Mouse (Mus musculus): ENCODE results near the gene Orc6. TPM values are rescaled to one million over a fixed set of nuclear protein-coding genes. Genes with fewer than 3 reads are reported as not detected.

Gene Orc6
- polyA plus RNA-seq, 1 experiment = 13.2 TPM

GRCm38 (mm10) chr8:85318534-85318933, 19.1 kb downstream of the Orc6 start:
- Histone ChIP-seq H3ac (ENCODE audit: control insufficient read depth, insufficient read length) (no peak overlapping the region), H3K36me3 (ENCODE audit: control insufficient read depth, insufficient read depth) (no peaks in the 10 kb centered on the region), H3K79me2 (ENCODE audit: control insufficient read depth, insufficient read depth) (no peaks in the 10 kb centered on the region), H3K27me3 (ENCODE audit: control insufficient read depth, insufficient read depth, insufficient read length) (no peaks in the 10 kb centered on the region), H3K4me2 (ENCODE audit: low read depth) (no peak overlapping the region), H3K4me3 (no peak overlapping the region)
- TF ChIP-seq E2F4 (IDR thresholded peaks at IDR 0.05; ENCODE audit: insufficient read depth) (no peak), CEBPB (IDR thresholded peaks at IDR 0.05; ENCODE audit: insufficient read depth, poor library complexity, severe bottlenecking) (no peak), TCF12 (IDR thresholded peaks at IDR 0.05; ENCODE audit: insufficient read depth, poor library complexity, severe bottlenecking) (no peak), SRF (IDR thresholded peaks at IDR 0.05; ENCODE audit: control insufficient read depth, insufficient read length, low read depth) (no peak), POLR2AphosphoS2 (IDR thresholded peaks at IDR 0.05; ENCODE audit: insufficient read length, low read depth) (no peak), TCF3 (IDR thresholded peaks at IDR 0.05; ENCODE audit: insufficient read length, low read depth) (no peak), POLR2A (IDR thresholded peaks at IDR 0.05; ENCODE audit: insufficient read length, low read depth) (no peak), MAX (IDR thresholded peaks at IDR 0.05; ENCODE audit: low read depth) (no peak), USF1 (IDR thresholded peaks at IDR 0.05; ENCODE audit: low read depth) (no peak), MYOD1 (IDR thresholded peaks at IDR 0.05; ENCODE audit: control insufficient read depth in 1 of 3, insufficient read length in 2 of 3, low read depth in 2 of 3) (no peak), MYOG (IDR thresholded peaks at IDR 0.05; ENCODE audit: control insufficient read depth in 1 of 3, insufficient read depth in 1 of 3, insufficient read length in 2 of 3, low read depth in 2 of 3) (no peak), REST (IDR thresholded peaks at IDR 0.05; ENCODE audit: insufficient read depth, insufficient read length) (no peak)

- Histone ChIP-seq H3K36me3 (ENCODE audit: control insufficient read depth, insufficient read depth) (no peaks in the 10 kb centered on the region), H3K27me3 (ENCODE audit: control insufficient read depth, insufficient read depth, insufficient read length) (no peaks in the 10 kb centered on the region), H3ac (ENCODE audit: control insufficient read depth, insufficient read length) (no peak overlapping the region), H3K4me2 (ENCODE audit: low read depth) (no peak overlapping the region), H3K79me2 (ENCODE audit: control insufficient read depth, insufficient read depth) (no peaks in the 10 kb centered on the region), H3K4me3 (no peak overlapping the region)
- TF ChIP-seq TCF12 (IDR thresholded peaks at IDR 0.05; ENCODE audit: insufficient read depth, poor library complexity, severe bottlenecking) (no peak), POLR2AphosphoS2 (IDR thresholded peaks at IDR 0.05; ENCODE audit: insufficient read length, low read depth) (no peak), USF1 (IDR thresholded peaks at IDR 0.05; ENCODE audit: low read depth) (no peak), SRF (IDR thresholded peaks at IDR 0.05; ENCODE audit: control insufficient read depth, insufficient read length, low read depth) (no peak), E2F4 (IDR thresholded peaks at IDR 0.05; ENCODE audit: insufficient read depth) (no peak), POLR2A (IDR thresholded peaks at IDR 0.05; ENCODE audit: insufficient read length, low read depth) (no peak), REST (IDR thresholded peaks at IDR 0.05; ENCODE audit: insufficient read depth, insufficient read length) (no peak), TCF3 (IDR thresholded peaks at IDR 0.05; ENCODE audit: insufficient read length, low read depth) (no peak), CEBPB (IDR thresholded peaks at IDR 0.05; ENCODE audit: insufficient read depth, poor library complexity, severe bottlenecking) (no peak)
These were observed 22.5 kb downstream of the Orc6 start for GRCm38 (mm10) chr8:85321981-85322380.

GRCm38 (mm10) chr8:85323084-85323483, 23.7 kb downstream of the Orc6 start:
- TF ChIP-seq MYOG (IDR thresholded peaks at IDR 0.05; ENCODE audit: control insufficient read depth in 1 of 3, insufficient read depth in 1 of 3, insufficient read length in 2 of 3, low read depth in 2 of 3) (no peak), MYOD1 (IDR thresholded peaks at IDR 0.05; ENCODE audit: control insufficient read depth in 1 of 3, insufficient read length in 2 of 3, low read depth in 2 of 3) (no peak), SRF (IDR thresholded peaks at IDR 0.05; ENCODE audit: control insufficient read depth, insufficient read length, low read depth) (no peak), USF1 (IDR thresholded peaks at IDR 0.05; ENCODE audit: low read depth) (no peak), E2F4 (IDR thresholded peaks at IDR 0.05; ENCODE audit: insufficient read depth) (no peak), POLR2AphosphoS2 (IDR thresholded peaks at IDR 0.05; ENCODE audit: insufficient read length, low read depth) (no peak), REST (IDR thresholded peaks at IDR 0.05; ENCODE audit: insufficient read depth, insufficient read length) (no peak), MAX (IDR thresholded peaks at IDR 0.05; ENCODE audit: low read depth) (no peak), TCF3 (IDR thresholded peaks at IDR 0.05; ENCODE audit: insufficient read length, low read depth) (no peak), CEBPB (IDR thresholded peaks at IDR 0.05; ENCODE audit: insufficient read depth, poor library complexity, severe bottlenecking) (no peak), POLR2A (IDR thresholded peaks at IDR 0.05; ENCODE audit: insufficient read length, low read depth) (no peak), TCF12 (IDR thresholded peaks at IDR 0.05; ENCODE audit: insufficient read depth, poor library complexity, severe bottlenecking) (no peak)
- Histone ChIP-seq H3ac (ENCODE audit: control insufficient read depth, insufficient read length) (no peak overlapping the region), H3K4me2 (ENCODE audit: low read depth) (no peak overlapping the region), H3K27me3 (ENCODE audit: control insufficient read depth, insufficient read depth, insufficient read length) (no peaks in the 10 kb centered on the region), H3K79me2 (ENCODE audit: control insufficient read depth, insufficient read depth) (no peaks in the 10 kb centered on the region), H3K36me3 (ENCODE audit: control insufficient read depth, insufficient read depth) (no peaks in the 10 kb centered on the region), H3K4me3 (no peak overlapping the region)

- no peak for TF ChIP-seq TCF3 (IDR thresholded peaks at IDR 0.05; ENCODE audit: insufficient read length, low read depth)
- TF ChIP-seq TCF12 (IDR thresholded peaks at IDR 0.05; ENCODE audit: insufficient read depth, poor library complexity, severe bottlenecking) = no peak
- TF ChIP-seq POLR2A (IDR thresholded peaks at IDR 0.05; ENCODE audit: insufficient read length, low read depth) = no peak
- no peak for TF ChIP-seq SRF (IDR thresholded peaks at IDR 0.05; ENCODE audit: control insufficient read depth, insufficient read length, low read depth)
- no peak for TF ChIP-seq CEBPB (IDR thresholded peaks at IDR 0.05; ENCODE audit: insufficient read depth, poor library complexity, severe bottlenecking)
- TF ChIP-seq REST (IDR thresholded peaks at IDR 0.05; ENCODE audit: insufficient read depth, insufficient read length) = no peak
- TF ChIP-seq MYOD1 (IDR thresholded peaks at IDR 0.05; ENCODE audit: control insufficient read depth in 1 of 3, insufficient read length in 2 of 3, low read depth in 2 of 3) = no peak
- TF ChIP-seq USF1 (IDR thresholded peaks at IDR 0.05; ENCODE audit: low read depth) = no peak
- no peak for TF ChIP-seq MAX (IDR thresholded peaks at IDR 0.05; ENCODE audit: low read depth)
- no peak for TF ChIP-seq MYOG (IDR thresholded peaks at IDR 0.05; ENCODE audit: control insufficient read depth in 1 of 3, insufficient read depth in 1 of 3, insufficient read length in 2 of 3, low read depth in 2 of 3)
- TF ChIP-seq E2F4 (IDR thresholded peaks at IDR 0.05; ENCODE audit: insufficient read depth) = no peak
- no peak for TF ChIP-seq POLR2AphosphoS2 (IDR thresholded peaks at IDR 0.05; ENCODE audit: insufficient read length, low read depth)
- no peaks in the 10 kb centered on the region for H3K27me3 ChIP-seq (ENCODE audit: control insufficient read depth, insufficient read depth, insufficient read length)
- H3K4me2 ChIP-seq (ENCODE audit: low read depth) = peak overlapping the region; percentile 51
- no peaks in the 10 kb centered on the region for H3K36me3 ChIP-seq (ENCODE audit: control insufficient read depth, insufficient read depth)
- no peak overlapping the region for H3K4me3 ChIP-seq
- no peaks in the 10 kb centered on the region for H3K79me2 ChIP-seq (ENCODE audit: control insufficient read depth, insufficient read depth)
- no peak overlapping the region for H3ac ChIP-seq (ENCODE audit: control insufficient read depth, insufficient read length)
These were observed 27.6 kb downstream of the Orc6 start for GRCm38 (mm10) chr8:85327036-85327435.

Data from myocyte (in vitro differentiated cells).